Mouse (Mus musculus) lung, adult 2 months (tissue): ENCODE results near the gene B3glct.

Source experiments
- CTCF ChIP-seq: fragments of 200-500 bp; IDR thresholded peaks from 2 replicates; pipeline ENCODE4 v1.5.1; 2011; ENCODE audit warnings: mild to moderate bottlenecking, low read length, control low read depth; ENCODE audit not compliant: insufficient read depth
- POLR2A ChIP-seq: fragments of 200-500 bp; IDR thresholded peaks from 2 replicates; pipeline ENCODE4 v1.6.1; 2011; ENCODE audit warnings: low read depth, mild to moderate bottlenecking, control low read depth, low read length, borderline replicate concordance; ENCODE audit errors: extremely low read depth

GRCm38 (mm10) chr5:149636075-149636920 lies 41.7 kb upstream of the B3glct start, which contains the start of gene Hsph1:
- no peak for TF ChIP-seq CTCF
- TF ChIP-seq POLR2A = peak; percentile 67; the same call in 1 of the 2 replicates
